Mouse (Mus musculus): ENCODE measurements around the gene Efcab5. TPM values are rescaled to one million over a fixed set of nuclear protein-coding genes. Genes with fewer than 3 reads are reported as not detected.
A peak's percentile ranks its signal among the peaks of the same experiment; 100 is the strongest.

Efcab5 gene
- total and polyA plus RNA-seq, 3 experiments: 0.20 to 0.52 (median 0.45) TPM

GRCm38 (mm10) chr11:77100137-77100937, 88.4 kb downstream of the Efcab5 start:
- Histone ChIP-seq H3K4me3 (no peak overlapping the region), H3K79me2 (replicated peaks; ENCODE audit: control insufficient read depth, insufficient read depth, low read length) (no peaks in the 10 kb centered on the region), H3K4me1 (ENCODE audit: control insufficient read depth, insufficient read depth, low read length) (no peaks in the 10 kb centered on the region; the same call in 1 of the 2 replicates), H3K36me3 (ENCODE audit: control insufficient read depth, insufficient read depth, low read length) (no peaks in the 10 kb centered on the region), H3K27me3 (ENCODE audit: control insufficient read depth, insufficient read depth, low read length) (no peaks in the 10 kb centered on the region), H3K27ac (no peak overlapping the region), H3K9ac (ENCODE audit: low read depth, low read length) (no peak overlapping the region)
- 15% methylated on average over 10 of the region's 10 CpGs for WGBS
- intact Hi-C loops (cut with DNase I): loop anchor here (1.0 to 10.0 kb wide), 4 partner anchors 114 to 524 kb away; no protein-coding TSS in a partner anchor
- TF ChIP-seq POLR2A (IDR thresholded peaks at IDR 0.05; ENCODE audit: insufficient read depth, low read depth, low read length) (no peak), EP300 (IDR thresholded peaks at IDR 0.05; ENCODE audit: insufficient read depth, low read depth, low read length) (peak; percentile 87), CTCF (IDR thresholded peaks at IDR 0.05) (peak; percentile 95)
- peak; percentile 71 to 86 for DNase-seq

GRCm38 (mm10) chr11:77098332-77098972, 90.3 kb downstream of the Efcab5 start:
- Histone ChIP-seq H3K36me3 (ENCODE audit: control insufficient read depth, insufficient read depth, low read length) (no peaks in the 10 kb centered on the region), H3K9ac (ENCODE audit: low read depth, low read length) (no peak overlapping the region), H3K27ac (no peak overlapping the region), H3K79me2 (replicated peaks; ENCODE audit: control insufficient read depth, insufficient read depth, low read length) (no peaks in the 10 kb centered on the region), H3K4me1 (ENCODE audit: control insufficient read depth, insufficient read depth, low read length) (no peaks in the 10 kb centered on the region; the same call in 1 of the 2 replicates), H3K4me3 (no peak overlapping the region), H3K27me3 (ENCODE audit: control insufficient read depth, insufficient read depth, low read length) (no peaks in the 10 kb centered on the region; the same call in 1 of the 2 replicates)
- intact Hi-C loops (cut with DNase I): loop anchor here (10.0 kb wide), 2 partner anchors 366 to 424 kb away; partner anchors contain the start of genes Bhlha9, Coro6 and Trarg1
- no peak for DNase-seq
- TF ChIP-seq POLR2A (IDR thresholded peaks at IDR 0.05; ENCODE audit: insufficient read depth, low read depth, low read length): no peak
- TF ChIP-seq EP300 (IDR thresholded peaks at IDR 0.05; ENCODE audit: insufficient read depth, low read depth, low read length): no peak
- no peak for TF ChIP-seq CTCF (IDR thresholded peaks at IDR 0.05)
- 85% methylated on average over 19 of the region's 19 CpGs for WGBS

- H3K27me3 ChIP-seq (ENCODE audit: control insufficient read depth, insufficient read depth, low read length): no peaks in the 10 kb centered on the region; the same call in 1 of the 2 replicates
- H3K36me3 ChIP-seq (ENCODE audit: control insufficient read depth, insufficient read depth, low read length): no peaks in the 10 kb centered on the region
- no peak overlapping the region for H3K4me3 ChIP-seq
- intact Hi-C loops (cut with DNase I): loop anchor here (10.0 kb wide), 2 partner anchors 368 to 422 kb away; partner anchors contain the start of genes Bhlha9, Coro6 and Trarg1
- H3K4me1 ChIP-seq (ENCODE audit: control insufficient read depth, insufficient read depth, low read length): no peaks in the 10 kb centered on the region; the same call in 1 of the 2 replicates
- peak in 1 of 2 experiments; percentile 21 for DNase-seq
- TF ChIP-seq CTCF (IDR thresholded peaks at IDR 0.05) (no peak), POLR2A (IDR thresholded peaks at IDR 0.05; ENCODE audit: insufficient read depth, low read depth, low read length) (no peak), EP300 (IDR thresholded peaks at IDR 0.05; ENCODE audit: insufficient read depth, low read depth, low read length) (no peak)
- no peaks in the 10 kb centered on the region for H3K79me2 ChIP-seq (replicated peaks; ENCODE audit: control insufficient read depth, insufficient read depth, low read length)
- no peak overlapping the region for H3K27ac ChIP-seq
- no peak overlapping the region for H3K9ac ChIP-seq (ENCODE audit: low read depth, low read length)
- 45% methylated on average over 7 of the region's 7 CpGs for WGBS
Observed at GRCm38 (mm10) chr11:77096991-77097390, 91.8 kb downstream of the Efcab5 start.

- no peak for DNase-seq
- Histone ChIP-seq H3K9ac (ENCODE audit: low read depth, low read length) (no peak overlapping the region), H3K27me3 (ENCODE audit: control insufficient read depth, insufficient read depth, low read length) (no peaks in the 10 kb centered on the region; the same call in 1 of the 2 replicates), H3K36me3 (ENCODE audit: control insufficient read depth, insufficient read depth, low read length) (no peaks in the 10 kb centered on the region), H3K4me3 (no peak overlapping the region), H3K4me1 (ENCODE audit: control insufficient read depth, insufficient read depth, low read length) (no peaks in the 10 kb centered on the region; the same call in 1 of the 2 replicates), H3K27ac (no peak overlapping the region; the same call in 1 of the 2 replicates), H3K79me2 (replicated peaks; ENCODE audit: control insufficient read depth, insufficient read depth, low read length) (no peaks in the 10 kb centered on the region)
- WGBS: 60% methylated on average over 3 of the region's 3 CpGs
- intact Hi-C loops (cut with DNase I): loop anchor here (10.0 kb wide), 2 partner anchors 368 to 422 kb away; partner anchors contain the start of genes Bhlha9, Coro6 and Trarg1
- no peak for TF ChIP-seq CTCF (IDR thresholded peaks at IDR 0.05)
- no peak for TF ChIP-seq EP300 (IDR thresholded peaks at IDR 0.05; ENCODE audit: insufficient read depth, low read depth, low read length)
- no peak for TF ChIP-seq POLR2A (IDR thresholded peaks at IDR 0.05; ENCODE audit: insufficient read depth, low read depth, low read length)
Observed at GRCm38 (mm10) chr11:77096581-77096980, 92.2 kb downstream of the Efcab5 start.

GRCm38 (mm10) chr11:77095206-77095605, 93.6 kb downstream of the Efcab5 start:
- no peak overlapping the region for H3K4me3 ChIP-seq
- TF ChIP-seq CTCF (IDR thresholded peaks at IDR 0.05) (no peak), POLR2A (IDR thresholded peaks at IDR 0.05; ENCODE audit: insufficient read depth, low read depth, low read length) (no peak), EP300 (IDR thresholded peaks at IDR 0.05; ENCODE audit: insufficient read depth, low read depth, low read length) (no peak)
- no peaks in the 10 kb centered on the region for H3K36me3 ChIP-seq (ENCODE audit: control insufficient read depth, insufficient read depth, low read length)
- no peaks in the 10 kb centered on the region; the same call in 1 of the 2 replicates for H3K27me3 ChIP-seq (ENCODE audit: control insufficient read depth, insufficient read depth, low read length)
- no peaks in the 10 kb centered on the region for H3K79me2 ChIP-seq (replicated peaks; ENCODE audit: control insufficient read depth, insufficient read depth, low read length)
- intact Hi-C loops (cut with DNase I): loop anchor here (10.0 kb wide), 2 partner anchors 370 to 420 kb away; partner anchors contain the start of genes Bhlha9, Coro6 and Trarg1
- no peak overlapping the region for H3K9ac ChIP-seq (ENCODE audit: low read depth, low read length)
- no peak overlapping the region for H3K27ac ChIP-seq
- H3K4me1 ChIP-seq (ENCODE audit: control insufficient read depth, insufficient read depth, low read length): no peaks in the 10 kb centered on the region; the same call in 1 of the 2 replicates
- DNase-seq: no peak
- WGBS: 51% methylated on average over 10 of the region's 10 CpGs
